Mouse (Mus musculus): Measurements from ENCODE around the gene Blmh.

Blmh gene

GRCm38 (mm10) chr11:76924759-76925236, at the start of gene Blmh:
Gene Blmh, plus strand, starts transcription at chr11:76924809.
- no peak for DNase-seq (ENCODE audit: extremely low spot score, low read depth, low spot score)

GRCm38 (mm10) chr11:76879816-76880215, 44.8 kb upstream of the Blmh start:
- DNase-seq (ENCODE audit: extremely low spot score, low read depth, low spot score) = no peak

DNA sequence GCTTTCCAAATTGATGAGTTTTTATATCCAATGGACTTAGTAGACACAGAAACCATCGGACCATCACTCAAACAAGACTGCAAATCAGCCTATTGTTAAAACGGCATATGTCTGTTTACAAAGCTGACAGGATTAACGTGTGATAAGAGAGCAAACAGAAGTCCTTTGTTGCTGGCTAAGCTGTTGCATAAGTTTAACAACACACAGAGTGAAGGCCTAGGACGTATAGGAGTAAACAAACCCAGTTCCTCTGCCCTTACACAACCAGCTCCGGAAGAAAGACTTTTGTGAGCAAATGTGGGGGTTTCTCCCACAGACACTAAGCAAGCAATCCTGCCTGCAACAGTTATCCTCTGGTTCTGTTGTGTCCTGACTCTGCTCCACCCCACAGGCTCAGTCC, 40.2 kb upstream of the Blmh start:
- DNase-seq (ENCODE audit: extremely low spot score, low read depth, low spot score) = no peak

DNA sequence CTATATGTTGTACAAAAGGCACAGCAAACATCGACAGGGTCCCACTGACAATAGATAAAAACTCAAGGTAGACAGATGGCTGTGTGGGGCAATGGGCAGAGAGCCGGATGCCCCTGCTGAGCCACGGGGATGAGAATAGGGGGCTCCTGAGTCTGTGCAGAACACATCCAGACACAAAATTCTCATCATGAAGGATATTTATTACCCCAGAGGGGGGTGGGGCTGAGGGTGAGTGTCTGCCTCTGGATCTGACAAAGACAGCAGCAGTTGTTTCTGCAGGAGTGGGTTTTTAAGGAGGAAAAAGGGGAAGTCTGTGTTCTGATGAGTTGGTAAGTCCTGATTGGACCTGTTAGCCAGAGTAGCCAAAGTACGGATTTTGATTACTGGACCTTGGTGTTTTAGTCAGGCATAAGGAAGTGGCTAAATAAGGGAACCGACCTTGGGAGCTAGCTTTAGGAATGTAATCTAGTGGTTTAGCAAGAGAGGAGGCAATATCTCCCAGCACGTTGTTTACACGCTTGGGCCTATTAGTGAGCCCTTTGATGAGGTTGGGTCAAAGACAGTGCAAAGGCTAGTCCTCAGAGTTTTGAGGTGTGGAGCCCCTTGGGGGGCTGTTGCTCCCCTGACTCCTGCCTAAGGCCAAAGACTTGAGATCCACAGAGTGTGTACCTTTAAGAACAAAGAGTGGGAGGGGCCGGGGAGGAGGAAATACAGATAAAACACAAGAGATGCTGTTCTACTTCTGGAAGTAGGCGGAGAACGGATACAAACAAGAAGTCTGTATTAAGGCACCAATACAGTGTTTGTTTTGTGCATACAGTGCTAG, 35.1 kb upstream of the Blmh start:
- DNase-seq (ENCODE audit: extremely low spot score, low read depth, low spot score) = no peak

- DNase-seq (ENCODE audit: extremely low spot score, low read depth, low spot score) = no peak
Measured at GRCm38 (mm10) chr11:76891171-76891570, 33.4 kb upstream of the Blmh start.

DNA sequence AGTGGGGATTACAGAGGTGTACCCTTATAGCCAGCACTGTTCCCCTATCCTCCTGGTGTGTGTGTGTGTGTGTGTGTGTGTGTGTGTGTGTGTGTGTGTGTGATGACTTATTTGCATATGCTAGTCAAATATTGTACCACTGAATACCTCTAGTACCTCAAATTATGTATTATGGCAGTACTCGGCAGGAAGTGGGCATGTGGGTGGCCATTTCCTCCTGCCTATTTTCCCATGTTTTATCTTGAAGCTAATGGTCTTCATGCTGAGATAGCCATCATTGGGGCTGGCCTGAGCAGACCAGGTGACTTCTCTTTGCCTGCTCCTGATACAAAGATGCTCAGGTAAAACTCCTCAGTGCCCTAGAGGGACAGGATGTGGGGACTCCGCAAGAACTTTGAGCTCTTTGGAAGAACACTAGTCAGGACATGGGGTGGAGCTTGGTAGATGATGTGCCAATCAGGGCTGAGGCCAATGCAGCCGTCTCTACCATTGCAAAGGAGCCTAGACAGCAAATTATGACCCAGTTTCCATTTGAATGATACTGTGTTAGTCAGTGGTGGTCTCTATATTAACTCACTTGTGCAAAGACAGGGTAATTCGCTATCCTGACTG, 32.8 kb upstream of the Blmh start:
- DNase-seq (ENCODE audit: extremely low spot score, low read depth, low spot score) = no peak

- DNase-seq (ENCODE audit: extremely low spot score, low read depth, low spot score) = no peak
Measured at GRCm38 (mm10) chr11:76892972-76893371, 31.6 kb upstream of the Blmh start.

- no peak for DNase-seq (ENCODE audit: extremely low spot score, low read depth, low spot score)
Measured at GRCm38 (mm10) chr11:76893570-76893969, 31.0 kb upstream of the Blmh start.

- no peak for DNase-seq (ENCODE audit: extremely low spot score, low read depth, low spot score)
Measured at GRCm38 (mm10) chr11:76894240-76894639, 30.4 kb upstream of the Blmh start.

GRCm38 (mm10) chr11:76896360-76896759, 28.2 kb upstream of the Blmh start:
- DNase-seq (ENCODE audit: extremely low spot score, low read depth, low spot score) = no peak

DNA sequence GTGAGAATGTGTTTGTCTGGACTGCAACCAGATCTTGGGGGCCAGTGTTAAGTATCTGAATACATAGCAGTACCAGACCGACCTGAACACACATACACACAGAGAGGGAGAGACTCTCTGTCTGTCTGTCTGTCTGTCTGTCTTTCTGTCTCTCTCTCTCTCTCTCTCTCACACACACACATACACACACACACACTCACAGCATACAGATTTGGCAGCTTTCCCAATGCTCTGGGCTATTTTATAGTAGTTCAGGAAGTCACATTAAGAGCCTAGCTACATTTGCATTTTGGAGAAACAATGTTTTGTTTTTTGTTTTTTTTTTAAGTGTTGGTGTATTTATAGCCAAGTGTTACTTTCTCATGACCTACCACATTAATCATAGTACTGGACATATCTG, 27.5 kb upstream of the Blmh start:
- DNase-seq (ENCODE audit: extremely low spot score, low read depth, low spot score) = no peak

DNA sequence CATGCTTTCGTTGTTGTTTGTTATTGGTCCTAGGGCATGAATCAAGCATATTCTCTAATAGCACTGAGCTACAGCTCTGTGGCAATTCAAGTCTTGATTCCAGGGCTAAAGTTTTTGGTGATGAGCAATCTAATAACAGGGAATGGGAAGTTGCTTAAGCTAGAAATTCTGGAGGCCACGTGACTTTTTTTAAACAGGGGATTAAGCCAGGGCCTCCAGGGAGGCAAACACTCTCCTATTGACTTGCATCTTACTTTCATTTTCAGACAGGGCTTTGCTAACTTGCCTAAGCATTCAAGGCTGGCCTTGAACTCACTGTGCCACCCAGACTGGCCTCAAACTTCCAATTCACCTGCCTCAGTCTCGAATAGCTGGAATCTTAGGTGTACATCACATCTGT, 26.7 kb upstream of the Blmh start:
- DNase-seq (ENCODE audit: extremely low spot score, low read depth, low spot score) = no peak

- DNase-seq (ENCODE audit: extremely low spot score, low read depth, low spot score) = no peak
Measured at GRCm38 (mm10) chr11:76898751-76899150, 25.9 kb upstream of the Blmh start.

DNA sequence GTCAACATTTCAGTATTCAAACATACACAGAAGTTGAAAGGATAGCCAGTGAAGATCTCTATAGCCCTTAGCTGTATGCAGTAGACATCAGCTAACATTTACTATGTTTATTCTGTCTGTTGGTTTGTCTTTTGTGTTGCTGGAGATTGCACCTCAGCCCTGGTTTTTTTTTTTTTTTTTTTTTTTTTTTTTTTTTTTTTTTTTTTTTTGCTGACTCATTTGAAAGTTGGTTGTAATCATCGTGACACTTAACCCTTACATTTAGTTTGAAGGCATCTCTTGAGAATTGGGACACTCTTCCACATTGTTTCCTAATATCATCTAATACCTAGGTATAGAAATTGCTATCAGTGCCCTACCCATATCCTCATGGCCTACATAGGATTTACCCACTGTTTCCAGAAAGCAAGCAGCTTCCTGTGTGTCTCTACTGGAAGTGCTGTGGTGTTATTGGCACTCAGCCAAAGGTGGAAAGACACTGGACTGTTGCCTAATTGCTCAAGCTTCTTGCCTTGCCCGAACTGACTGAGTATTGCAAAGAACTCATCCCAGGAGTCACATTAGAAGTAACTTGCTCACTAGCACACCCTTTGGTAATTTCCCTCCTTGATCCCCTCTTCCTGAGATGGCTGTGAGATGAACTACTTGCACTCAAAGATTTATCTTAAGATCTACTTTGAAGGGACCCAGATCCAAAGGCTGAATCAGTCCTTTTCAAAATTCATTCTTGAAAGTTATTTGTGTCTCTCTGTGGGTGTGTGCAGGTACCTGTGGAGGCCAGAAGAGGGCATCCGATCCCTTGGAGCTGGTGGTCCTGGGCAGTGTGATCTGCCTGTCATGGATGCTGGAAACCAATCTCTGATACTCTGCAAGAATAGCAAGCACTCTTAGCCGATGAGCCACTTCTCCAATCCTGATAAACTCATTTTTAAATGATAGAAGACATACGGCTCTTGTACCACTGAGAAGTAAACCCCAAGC, 24.6 kb upstream of the Blmh start:
- DNase-seq (ENCODE audit: extremely low spot score, low read depth, low spot score) = no peak

- no peak for DNase-seq (ENCODE audit: extremely low spot score, low read depth, low spot score)
Measured at GRCm38 (mm10) chr11:76901579-76902361, 22.8 kb upstream of the Blmh start, which contains the start of gene Tmigd1. Gene Tmigd1, plus strand, starts transcription at chr11:76902159.

GRCm38 (mm10) chr11:76904340-76904739, 20.3 kb upstream of the Blmh start:
- no peak for DNase-seq (ENCODE audit: extremely low spot score, low read depth, low spot score)

DNA sequence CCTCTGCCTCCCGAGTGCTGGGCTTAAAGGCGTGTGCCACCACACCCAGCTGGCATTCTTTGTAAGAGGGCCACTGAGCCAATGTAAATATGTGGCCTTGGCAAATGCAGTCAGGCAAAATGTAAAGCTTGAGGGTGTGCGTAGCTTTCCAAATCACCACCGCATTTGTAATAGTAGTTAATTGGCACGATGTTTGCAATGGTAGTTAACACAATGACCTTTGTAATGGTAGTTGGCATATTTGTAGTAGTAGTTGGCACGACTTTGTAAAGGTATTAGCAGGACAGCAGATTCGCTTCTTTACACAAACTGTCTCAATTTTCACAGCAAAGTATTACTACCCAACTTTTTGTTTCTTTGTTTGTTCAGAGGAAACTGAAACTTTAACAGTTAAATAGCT, 16.0 kb upstream of the Blmh start:
- no peak for DNase-seq (ENCODE audit: extremely low spot score, low read depth, low spot score)

- DNase-seq (ENCODE audit: extremely low spot score, low read depth, low spot score) = no peak
Measured at GRCm38 (mm10) chr11:76911325-76912054, 13.1 kb upstream of the Blmh start.

- DNase-seq (ENCODE audit: extremely low spot score, low read depth, low spot score) = no peak
Measured at GRCm38 (mm10) chr11:76912055-76912395, 12.6 kb upstream of the Blmh start.

DNA sequence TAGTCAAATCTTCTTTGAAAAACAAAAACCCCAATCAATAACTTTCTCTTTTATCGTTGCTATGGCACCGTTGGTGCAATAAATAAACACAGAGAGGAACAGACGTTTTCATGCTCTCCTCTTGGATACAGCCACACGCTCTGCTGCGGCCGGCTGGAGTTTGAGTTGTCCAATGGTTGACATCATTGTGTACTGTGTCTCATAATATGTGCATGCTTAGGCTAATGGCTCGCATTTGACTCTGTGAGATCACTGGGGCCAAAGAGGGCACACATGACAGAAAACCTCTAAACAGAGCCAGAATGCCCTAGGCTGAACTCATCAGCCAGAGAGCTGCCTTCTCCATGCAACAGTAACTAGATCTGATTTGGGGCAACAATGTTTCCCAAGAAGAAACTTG, 10.2 kb upstream of the Blmh start:
- no peak for DNase-seq (ENCODE audit: extremely low spot score, low read depth, low spot score)

Measured in hindlimb bud, embryonic 11.5 days (tissue).